Mouse (Mus musculus) heart, embryonic 14.5 days (tissue): Measurements from ENCODE around the gene Ear2. TPM values are rescaled to one million over a fixed set of nuclear protein-coding genes. Genes with fewer than 3 reads are reported as not detected.
"Not testable (repeated sequence)": the region's sequence is repeated elsewhere in the genome, so short reads cannot be mapped to it uniquely, and the experiment has no call there.

ENCODE experiments used
- ATAC-seq: fragments of 200-750 bp; cut with Nextera tagmentation; 2 replicates; pipeline ENCODE4 v1.8.0; 2017; ENCODE audit warnings: low read depth, moderate TSS enrichment; ENCODE audit not compliant: insufficient number of reproducible peaks, insufficient read depth, low FRiP score
- H3K27ac ChIP-seq, 2 experiments: fragments of 200-500 bp in 1 of 2; fragments of 300-500 bp in 1 of 2; sonication (generic) in 1 of 2; replicated peaks in 1 of 2; 2 replicates each; pipeline ENCODE4 v1.5.1; 2012 to 2014; ENCODE audit warnings: low read depth in 2 of 2, low read length in 2 of 2, control low read depth in 1 of 2, mild to moderate bottlenecking in 1 of 2, mixed read lengths in 1 of 2; ENCODE audit not compliant: control insufficient read depth in 1 of 2, insufficient read depth in 1 of 2
- H3K27me3 ChIP-seq: fragments of 300-500 bp; sonication (generic); 2 replicates; pipeline ENCODE4 v1.6.1; 2014; ENCODE audit warnings: mild to moderate bottlenecking, low read length, control low read depth; ENCODE audit not compliant: control insufficient read depth, insufficient read depth
- H3K36me3 ChIP-seq: fragments of 300-500 bp; sonication (generic); 2 replicates; pipeline ENCODE4 v1.6.1; 2014; ENCODE audit warnings: mild to moderate bottlenecking, control low read depth, low read length, mixed read lengths; ENCODE audit not compliant: control insufficient read depth, insufficient read depth
- H3K4me1 ChIP-seq, 2 experiments: fragments of 200-500 bp in 1 of 2; fragments of 300-500 bp in 1 of 2; sonication (generic) in 1 of 2; 2 replicates each; pipeline ENCODE4 v1.6.1; 2012 to 2014; ENCODE audit warnings: low read length in 2 of 2, control low read depth in 1 of 2, mixed read lengths in 1 of 2; ENCODE audit not compliant: control insufficient read depth in 2 of 2, insufficient read depth in 2 of 2
- H3K4me2 ChIP-seq: fragments of 300-500 bp; sonication (generic); 2 replicates; pipeline ENCODE4 v1.6.1; 2014; ENCODE audit warnings: mild to moderate bottlenecking, low read length
- H3K4me3 ChIP-seq, 2 experiments: fragments of 200-500 bp in 1 of 2; fragments of 300-500 bp in 1 of 2; sonication (generic) in 1 of 2; 2 replicates each; pipeline ENCODE4 v1.5.1; 2012 to 2014; ENCODE audit warnings: low read length in 2 of 2, mild to moderate bottlenecking in 2 of 2, control low read depth in 1 of 2, low read depth in 1 of 2, moderate library complexity in 1 of 2; ENCODE audit not compliant: control insufficient read depth in 1 of 2, insufficient read depth in 1 of 2
- H3K9ac ChIP-seq: fragments of 300-500 bp; sonication (generic); 2 replicates; pipeline ENCODE4 v1.6.1; 2014; ENCODE audit warnings: mild to moderate bottlenecking, low read length
- H3K9me3 ChIP-seq: fragments of 300-500 bp; sonication (generic); 2 replicates; pipeline ENCODE4 v1.6.1; 2016; ENCODE audit warnings: low read length, control low read depth; ENCODE audit not compliant: control insufficient read depth
- WGBS: fragments of 180-500 bp; shearing (Covaris S2); extraction: QIAGEN DNeasy Blood & Tissue Kit; methylation state at CpG from one replicate; pipeline ENCODE4 v1.1.7; 2014; 5-methylcytosine and 5-hydroxymethylcytosine counted together
- polyA plus RNA-seq: library from polyadenylated mRNA; unstranded; fragments of >200 nt; fragmentation: Nextera tagmentation; extraction: Ambion mirVana; gene quantifications from 2 replicates; pipeline ENCODE4 v1.2.1, GENCODE M21; 2014

Ear2 gene
- polyA plus RNA-seq, 1 experiment from 2014 or later: not detected

DNA sequence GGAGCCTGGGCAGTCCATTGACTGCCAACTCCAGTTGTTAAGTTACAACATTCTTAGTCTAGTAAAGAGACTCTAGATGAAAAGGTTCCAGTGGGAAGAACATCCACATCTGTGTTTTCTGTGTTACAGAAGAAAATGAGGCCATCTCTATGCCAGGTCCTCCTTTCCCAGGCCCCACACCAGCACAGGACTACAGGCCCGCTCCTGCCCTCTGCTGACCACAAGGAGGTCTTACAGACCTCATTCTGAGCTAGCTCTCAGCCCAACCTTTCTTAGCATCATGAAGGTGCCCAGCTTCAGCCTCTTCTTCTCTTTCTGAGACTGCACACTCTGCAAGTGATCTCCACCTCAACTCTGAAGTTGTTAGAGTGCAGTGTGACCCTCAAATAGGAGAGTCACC is 2.4 kb upstream of the Ear2 start:
- H3K9me3 ChIP-seq, H3K36me3 ChIP-seq, H3K9ac ChIP-seq, H3K4me1 ChIP-seq, H3K27me3 ChIP-seq, H3K27ac ChIP-seq, ATAC-seq, H3K4me3 ChIP-seq, H3K4me2 ChIP-seq: not testable (repeated sequence)
- WGBS: no CpG with 5 or more reads among the region's 1 CpGs

- Histone ChIP-seq H3K4me1 (no peaks in the 10 kb centered on the region), H3K27ac (no peak overlapping the region), H3K4me3 (no peak overlapping the region), H3K9me3 (no peaks in the 10 kb centered on the region), H3K36me3 (no peaks in the 10 kb centered on the region), H3K27me3 (no peaks in the 10 kb centered on the region), H3K4me2 (no peak overlapping the region), H3K9ac (no peak overlapping the region)
- no peak for ATAC-seq
Observed at GRCm38 (mm10) chr14:44110981-44111380, 8.5 kb downstream of the Ear2 start.

- not testable (repeated sequence) for ATAC-seq, H3K27me3 ChIP-seq, H3K9me3 ChIP-seq, H3K4me3 ChIP-seq, H3K27ac ChIP-seq, H3K4me2 ChIP-seq, H3K4me1 ChIP-seq, H3K36me3 ChIP-seq, H3K9ac ChIP-seq
- WGBS: 79% methylated on average over 3 of the region's 4 CpGs
Observed at GRCm38 (mm10) chr14:44123551-44123950, 21.1 kb downstream of the Ear2 start, which contains the start of gene Gm3327. Gm3327 (plus strand) TSS chr14:44123851.

Other genes starting within 250 kb of the Ear2 start
- gene Ear1, start 227.1 kb upstream of the Ear2 start, polyA plus RNA-seq: not detected in 2 replicates
- not detected in 2 replicates for gene Ear10, start 179.1 kb upstream of the Ear2 start, polyA plus RNA-seq
- 37.9 and 39.2 TPM in 2 replicates for gene Gm8113, start 177.3 kb upstream of the Ear2 start, polyA plus RNA-seq
- not detected in 2 replicates for gene Ang5, start 145.6 kb upstream of the Ear2 start, polyA plus RNA-seq
- not detected in 2 replicates for gene Ang6, start 100.4 kb upstream of the Ear2 start, polyA plus RNA-seq
- not detected in 2 replicates for gene Gm3327, start 21.2 kb downstream of the Ear2 start, polyA plus RNA-seq
- not detected in 2 replicates for gene Gm8212, start 95.0 kb downstream of the Ear2 start, polyA plus RNA-seq
- not detected in 2 replicates for gene 4930503E14Rik, start 110.6 kb downstream of the Ear2 start, polyA plus RNA-seq
- gene Gm8220, start 182.9 kb downstream of the Ear2 start, polyA plus RNA-seq: not detected in 2 replicates
- not detected in 2 replicates for gene Gm5930, start 235.9 kb downstream of the Ear2 start, polyA plus RNA-seq